Comparison of ENCODE assay signal across 8 mouse cellular contexts in genomic region chr11:117326867-117327600, GRCm38 (mm10).
A peak's percentile ranks its signal among the peaks of the same experiment; 100 is the strongest.
DNase-seq lines count a peak whose midpoint lies in the region; ATAC-seq and TF ChIP-seq lines count a peak whose summit lies in the region.

No protein-coding gene starts in this region.

- no peak for DNase-seq in heart, adult 8-10 months (ENCODE audit: low spot score)
- peak; percentile 59 to 63 for DNase-seq in spleen, adult 2 months (ENCODE audit: low read depth in 1 of 2, low spot score in 2 of 2)
- no peak for DNase-seq in spleen, postnatal 14 days (ENCODE audit: low spot score in 2 of 2)
- peak; percentile 63 for DNase-seq in hindbrain, postnatal 0 days (ENCODE audit: low spot score)
- DNase-seq in gastrocnemius, adult 18-20 months (ENCODE audit: low spot score), result no peak

- no peaks in the 10 kb centered on the region for H3K27me3 ChIP-seq in heart, embryonic 11.5 days (ENCODE audit: control insufficient read depth, insufficient read depth, low read length)
- no peaks in the 10 kb centered on the region for H3K27me3 ChIP-seq in spleen, adult 2 months (ENCODE audit: control insufficient read depth, insufficient read depth, low read length)
- H3K27me3 ChIP-seq in hindbrain, postnatal 0 days (ENCODE audit: insufficient read depth, low read length), result no peaks in the 10 kb centered on the region
- H3K27me3 ChIP-seq in small intestine, adult 2 months (ENCODE audit: control insufficient read depth, insufficient read depth, low read length), result no peaks in the 10 kb centered on the region

- no peaks in the 10 kb centered on the region for H3K36me3 ChIP-seq in heart, embryonic 11.5 days (ENCODE audit: control insufficient read depth, insufficient read depth, low read length)
- H3K36me3 ChIP-seq in spleen, adult 2 months (ENCODE audit: control insufficient read depth, insufficient read depth, low read length), result no peaks in the 10 kb centered on the region
- no peaks in the 10 kb centered on the region for H3K36me3 ChIP-seq in hindbrain, postnatal 0 days (ENCODE audit: insufficient read depth, low read length)
- no peaks in the 10 kb centered on the region for H3K36me3 ChIP-seq in small intestine, adult 2 months (ENCODE audit: control insufficient read depth, insufficient read depth, low read length)

- peaks cover 70% of the 10 kb centered on the region for H3K4me1 ChIP-seq in heart, embryonic 11.5 days (ENCODE audit: control insufficient read depth, insufficient read depth, low read length)
- peaks cover 77% of the 10 kb centered on the region for H3K4me1 ChIP-seq in spleen, adult 2 months (ENCODE audit: control insufficient read depth, insufficient read depth, insufficient read length)
- H3K4me1 ChIP-seq in hindbrain, postnatal 0 days (ENCODE audit: insufficient read depth, low read length), result peaks cover 29% of the 10 kb centered on the region
- H3K4me1 ChIP-seq in small intestine, adult 2 months (ENCODE audit: control insufficient read depth, insufficient read depth, insufficient read length, low read length), result peaks cover 62% of the 10 kb centered on the region

- H3K9ac ChIP-seq in heart, embryonic 11.5 days (ENCODE audit: low read depth, low read length), result no peak overlapping the region
- H3K9ac ChIP-seq in hindbrain, postnatal 0 days (replicated peaks; ENCODE audit: low read length), result no peak overlapping the region

- no peak overlapping the region for H3K4me2 ChIP-seq in heart, embryonic 11.5 days
- no peak overlapping the region for H3K4me2 ChIP-seq in hindbrain, postnatal 0 days (ENCODE audit: low read depth, low read length)

- no peak overlapping the region for H3K4me3 ChIP-seq in heart, embryonic 11.5 days (ENCODE audit: low read depth, low read length)
- H3K4me3 ChIP-seq in spleen, adult 2 months (ENCODE audit: extremely low read depth, insufficient read depth, insufficient read length), result peak overlapping the region; percentile 40; the same call in 1 of the 2 replicates
- no peak overlapping the region for H3K4me3 ChIP-seq in hindbrain, postnatal 0 days (ENCODE audit: low read length)
- H3K4me3 ChIP-seq in small intestine, adult 2 months (ENCODE audit: low read depth, low read length), result peak overlapping the region; percentile 30

- no peak for ATAC-seq in heart, embryonic 11.5 days (replicated peaks; ENCODE audit: insufficient number of reproducible peaks, low FRiP score, low TSS enrichment)
- ATAC-seq in hindbrain, postnatal 0 days, result peak; percentile 27; the same call in 1 of the 2 replicates
- no peak for ATAC-seq in megakaryocyte progenitor cell, adult 5-6 weeks (replicated peaks; ENCODE audit: poor library complexity)

- 0 out of 2 replicates have a peak overlapping the region, but pooled peaks have one; percentile 10 for H3K27ac ChIP-seq in heart, embryonic 11.5 days (ENCODE audit: low read depth, low read length)
- H3K27ac ChIP-seq in spleen, adult 2 months (ENCODE audit: insufficient read depth, low read length), result peak overlapping the region; percentile 93
- peak overlapping the region; percentile 32; the same call in 1 of the 2 replicates for H3K27ac ChIP-seq in hindbrain, postnatal 0 days
- H3K27ac ChIP-seq in small intestine, adult 2 months (ENCODE audit: insufficient read depth, low read depth, low read length), result peak overlapping the region; percentile 79

- no peak for TF ChIP-seq CTCF in spleen, adult 2 months (IDR thresholded peaks at IDR 0.05; ENCODE audit: extremely low read depth, insufficient read depth, insufficient read length, insufficient replicate concordance)
- no peak for TF ChIP-seq CTCF in hindbrain, postnatal 0 days (IDR thresholded peaks at IDR 0.05; ENCODE audit: low read depth)
- TF ChIP-seq CTCF in small intestine, adult 2 months (IDR thresholded peaks at IDR 0.05; ENCODE audit: extremely low read depth, insufficient read length, insufficient replicate concordance, low read depth, low read length), result no peak

- WGBS in heart, embryonic 11.5 days (ENCODE audit: insufficient replicate concordance), result 65% methylated on average over 16 of the region's 16 CpGs
- WGBS in spleen, adult 2 months, result 19% methylated on average over 16 of the region's 16 CpGs
- WGBS in hindbrain, postnatal 0 days, result 49% methylated on average over 16 of the region's 16 CpGs
- 73% methylated on average over 16 of the region's 16 CpGs for WGBS in small intestine, adult 2 months

- no peaks in the 10 kb centered on the region for H3K9me3 ChIP-seq in heart, embryonic 11.5 days (replicated peaks; ENCODE audit: control insufficient read depth, low read length)
- no peaks in the 10 kb centered on the region for H3K9me3 ChIP-seq in hindbrain, postnatal 0 days (ENCODE audit: low read length)

- 0 out of 2 replicates have a peak, but pooled peaks have one; percentile 10 for TF ChIP-seq POLR2A in spleen, adult 2 months (IDR thresholded peaks at IDR 0.05; ENCODE audit: low read depth, low read length)
- no peak for TF ChIP-seq POLR2A in small intestine, adult 2 months (IDR thresholded peaks at IDR 0.05; ENCODE audit: low read depth, low read length)

Comparison
In these comparisons a context has a peak if more than half of its experiments do, and no peak if none do; other contexts are left out.
1. DNase-seq: peak in spleen, adult 2 months (2 of 2) and hindbrain, postnatal 0 days (single experiment); none in heart, adult 8-10 months (single experiment), spleen, postnatal 14 days (0 of 2) and gastrocnemius, adult 18-20 months (single experiment).
2. H3K27ac ChIP-seq: peak in every context shown above with its lines; median percentile 93 in spleen, adult 2 months; 79 in small intestine, adult 2 months; 32 in hindbrain, postnatal 0 days; 10 in heart, embryonic 11.5 days.
3. H3K4me3 ChIP-seq: peak in spleen, adult 2 months (single experiment) and small intestine, adult 2 months (single experiment); none in heart, embryonic 11.5 days (single experiment) and hindbrain, postnatal 0 days (single experiment).